Mouse (Mus musculus) kidney, embryonic 14.5 days (tissue): ENCODE results near the gene Gm28048. TPM values are rescaled to one million over a fixed set of nuclear protein-coding genes. Genes with fewer than 3 reads are reported as not detected.

Source experiments
- ATAC-seq: fragments of 200-750 bp; cut with Nextera tagmentation; 2 replicates; pipeline ENCODE4 v1.8.0; 2017; ENCODE audit warnings: moderate number of reproducible peaks, mild to moderate bottlenecking, moderate TSS enrichment, moderate library complexity; ENCODE audit not compliant: low FRiP score, low TSS enrichment
- H3K27ac ChIP-seq: fragments of 300-500 bp; sonication (generic); 2 replicates; pipeline ENCODE4 v1.5.1; 2014; ENCODE audit warnings: low read depth, mild to moderate bottlenecking, low read length, moderate library complexity, mixed read lengths
- H3K27me3 ChIP-seq: fragments of 300-500 bp; sonication (generic); 2 replicates; pipeline ENCODE4 v1.6.1; 2014; ENCODE audit warnings: mild to moderate bottlenecking, low read length; ENCODE audit not compliant: control insufficient read depth, insufficient read depth
- H3K36me3 ChIP-seq: fragments of 300-500 bp; sonication (generic); 2 replicates; pipeline ENCODE4 v1.6.1; 2014; ENCODE audit warnings: low read length, mixed read lengths; ENCODE audit not compliant: control insufficient read depth, insufficient read depth
- H3K4me1 ChIP-seq: fragments of 300-500 bp; sonication (generic); 2 replicates; pipeline ENCODE4 v1.6.1; 2014; ENCODE audit warnings: low read length, mixed read lengths; ENCODE audit not compliant: control insufficient read depth, insufficient read depth
- H3K4me2 ChIP-seq: fragments of 300-500 bp; sonication (generic); replicated peaks from 2 replicates; pipeline ENCODE4 v1.6.1; 2014; ENCODE audit warnings: low read depth, mild to moderate bottlenecking, low read length
- H3K4me3 ChIP-seq: fragments of 300-500 bp; sonication (generic); 2 replicates; pipeline ENCODE4 v1.5.1; 2014; ENCODE audit warnings: mild to moderate bottlenecking, low read length
- H3K9ac ChIP-seq: fragments of 300-500 bp; sonication (generic); 2 replicates; pipeline ENCODE4 v1.6.1; 2014; ENCODE audit warnings: low read depth, mild to moderate bottlenecking, low read length, moderate library complexity
- H3K9me3 ChIP-seq: fragments of 300-500 bp; sonication (generic); 2 replicates; pipeline ENCODE4 v1.6.1; 2016; ENCODE audit warnings: low read length; ENCODE audit not compliant: control insufficient read depth
- WGBS: fragments of 180-500 bp; shearing (Covaris S2); extraction: QIAGEN DNeasy Blood & Tissue Kit; methylation state at CpG from one replicate; pipeline ENCODE4 v1.1.7; 2014; 5-methylcytosine and 5-hydroxymethylcytosine counted together
- polyA plus RNA-seq: library from polyadenylated mRNA; unstranded; fragments of >200 nt; fragmentation: Nextera tagmentation; extraction: Ambion mirVana; gene quantifications from 2 replicates; pipeline ENCODE4 v1.2.1, GENCODE M21; 2014

The Gm28048 gene
- 13.7 and 19.7 TPM in 2 replicates for polyA plus RNA-seq

GRCm38 (mm10) chr11:22981984-22982757, at the start of gene Gm28048, which contains the start of gene Commd1:
TSS of gene Gm28048 (minus strand) at chr11:22982090.
TSS of gene Commd1 (minus strand) at chr11:22982382.
- Histone ChIP-seq H3K27me3 (no peaks in the 10 kb centered on the region), H3K9ac (peak within 1 kb of the TSS; percentile 78), H3K9me3 (no peaks in the 10 kb centered on the region), H3K4me1 (peaks cover 7% of the 10 kb centered on the region), H3K27ac (peak within 1 kb of the TSS; percentile 94), H3K36me3 (peaks cover 7% of the 10 kb centered on the region; the same call in 1 of the 2 replicates), H3K4me2 (peak within 1 kb of the TSS; percentile 71), H3K4me3 (peak within 1 kb of the TSS; percentile 63)
- peak; percentile 96 for ATAC-seq
- 4% methylated on average over 42 of the region's 42 CpGs for WGBS

GRCm38 (mm10) chr11:23029399-23029798, 47.5 kb upstream of the Gm28048 start:
- Histone ChIP-seq H3K27me3 (no peaks in the 10 kb centered on the region), H3K4me3 (no peak overlapping the region), H3K9me3 (no peaks in the 10 kb centered on the region), H3K4me2 (no peak overlapping the region), H3K27ac (no peak overlapping the region), H3K36me3 (no peaks in the 10 kb centered on the region), H3K4me1 (no peaks in the 10 kb centered on the region), H3K9ac (no peak overlapping the region)
- 85% methylated on average over 6 of the region's 6 CpGs for WGBS
- no peak for ATAC-seq

GRCm38 (mm10) chr11:23028957-23029356, 47.1 kb upstream of the Gm28048 start:
- H3K4me3 ChIP-seq, result no peak overlapping the region
- no peak for ATAC-seq
- H3K9me3 ChIP-seq, result no peaks in the 10 kb centered on the region
- H3K27ac ChIP-seq, result no peak overlapping the region
- H3K36me3 ChIP-seq, result no peaks in the 10 kb centered on the region
- 67% methylated on average over 3 of the region's 3 CpGs for WGBS
- no peaks in the 10 kb centered on the region for H3K27me3 ChIP-seq
- H3K4me1 ChIP-seq, result no peaks in the 10 kb centered on the region
- no peak overlapping the region for H3K9ac ChIP-seq
- no peak overlapping the region for H3K4me2 ChIP-seq

GRCm38 (mm10) chr11:23024169-23024568, 42.3 kb upstream of the Gm28048 start:
- H3K4me2 ChIP-seq, result no peak overlapping the region
- H3K36me3 ChIP-seq, result no peaks in the 10 kb centered on the region
- no peaks in the 10 kb centered on the region for H3K27me3 ChIP-seq
- H3K27ac ChIP-seq, result no peak overlapping the region
- 82% methylated on average over 3 of the region's 3 CpGs for WGBS
- ATAC-seq, result no peak
- H3K4me3 ChIP-seq, result no peak overlapping the region
- H3K4me1 ChIP-seq, result no peaks in the 10 kb centered on the region
- no peak overlapping the region for H3K9ac ChIP-seq
- H3K9me3 ChIP-seq, result no peaks in the 10 kb centered on the region

GRCm38 (mm10) chr11:23023155-23023554, 41.3 kb upstream of the Gm28048 start:
- ATAC-seq, result no peak
- Histone ChIP-seq H3K4me2 (no peak overlapping the region), H3K36me3 (no peaks in the 10 kb centered on the region), H3K4me3 (no peak overlapping the region), H3K4me1 (no peaks in the 10 kb centered on the region), H3K27me3 (no peaks in the 10 kb centered on the region), H3K27ac (no peak overlapping the region), H3K9me3 (no peaks in the 10 kb centered on the region), H3K9ac (no peak overlapping the region)
- 100% methylated on average over 2 of the region's 2 CpGs for WGBS

GRCm38 (mm10) chr11:23020841-23021240, 39.0 kb upstream of the Gm28048 start:
- H3K4me3 ChIP-seq, result no peak overlapping the region
- H3K27me3 ChIP-seq, result no peaks in the 10 kb centered on the region
- no peaks in the 10 kb centered on the region for H3K36me3 ChIP-seq
- no peaks in the 10 kb centered on the region for H3K9me3 ChIP-seq
- 95% methylated on average over 14 of the region's 14 CpGs for WGBS
- no peak overlapping the region for H3K9ac ChIP-seq
- no peaks in the 10 kb centered on the region for H3K4me1 ChIP-seq
- no peak for ATAC-seq
- no peak overlapping the region for H3K4me2 ChIP-seq
- H3K27ac ChIP-seq, result no peak overlapping the region

- no peaks in the 10 kb centered on the region for H3K9me3 ChIP-seq
- 52% methylated on average over 24 of the region's 24 CpGs for WGBS
- H3K9ac ChIP-seq, result no peak overlapping the region
- no peaks in the 10 kb centered on the region for H3K27me3 ChIP-seq
- no peak overlapping the region for H3K4me3 ChIP-seq
- ATAC-seq, result no peak
- H3K27ac ChIP-seq, result no peak overlapping the region
- H3K4me1 ChIP-seq, result no peaks in the 10 kb centered on the region
- H3K36me3 ChIP-seq, result no peaks in the 10 kb centered on the region
- H3K4me2 ChIP-seq, result no peak overlapping the region
Measured at GRCm38 (mm10) chr11:23020116-23020770, 38.4 kb upstream of the Gm28048 start.

GRCm38 (mm10) chr11:23017943-23018342, 36.1 kb upstream of the Gm28048 start:
- Histone ChIP-seq H3K9me3 (no peaks in the 10 kb centered on the region), H3K4me1 (no peaks in the 10 kb centered on the region), H3K9ac (no peak overlapping the region), H3K27ac (no peak overlapping the region), H3K36me3 (no peaks in the 10 kb centered on the region), H3K4me2 (no peak overlapping the region), H3K4me3 (no peak overlapping the region), H3K27me3 (no peaks in the 10 kb centered on the region)
- WGBS, result 90% methylated on average over 4 of the region's 4 CpGs
- ATAC-seq, result no peak

GRCm38 (mm10) chr11:23014996-23015395, 33.1 kb upstream of the Gm28048 start:
- Histone ChIP-seq H3K27me3 (no peaks in the 10 kb centered on the region), H3K9me3 (no peaks in the 10 kb centered on the region), H3K9ac (no peak overlapping the region), H3K36me3 (no peaks in the 10 kb centered on the region), H3K27ac (no peak overlapping the region), H3K4me2 (no peak overlapping the region), H3K4me1 (no peaks in the 10 kb centered on the region), H3K4me3 (no peak overlapping the region)
- 70% methylated on average over 6 of the region's 6 CpGs for WGBS
- no peak for ATAC-seq
